Mouse (Mus musculus) urinary bladder, postnatal 0 days (tissue): Measurements from ENCODE around the gene Lypd8. TPM values are rescaled to one million over a fixed set of nuclear protein-coding genes. Genes with fewer than 3 reads are reported as not detected.

Experiments
- polyA plus RNA-seq: library from polyadenylated mRNA; unstranded; fragments of >200 nt; fragmentation: Nextera tagmentation; extraction: Ambion mirVana; gene quantifications from 2 replicates; pipeline ENCODE4 v1.2.1, GENCODE M21; 2015

The Lypd8 gene
- polyA plus RNA-seq: 0.24 and 0.77 TPM in 2 replicates

DNA sequence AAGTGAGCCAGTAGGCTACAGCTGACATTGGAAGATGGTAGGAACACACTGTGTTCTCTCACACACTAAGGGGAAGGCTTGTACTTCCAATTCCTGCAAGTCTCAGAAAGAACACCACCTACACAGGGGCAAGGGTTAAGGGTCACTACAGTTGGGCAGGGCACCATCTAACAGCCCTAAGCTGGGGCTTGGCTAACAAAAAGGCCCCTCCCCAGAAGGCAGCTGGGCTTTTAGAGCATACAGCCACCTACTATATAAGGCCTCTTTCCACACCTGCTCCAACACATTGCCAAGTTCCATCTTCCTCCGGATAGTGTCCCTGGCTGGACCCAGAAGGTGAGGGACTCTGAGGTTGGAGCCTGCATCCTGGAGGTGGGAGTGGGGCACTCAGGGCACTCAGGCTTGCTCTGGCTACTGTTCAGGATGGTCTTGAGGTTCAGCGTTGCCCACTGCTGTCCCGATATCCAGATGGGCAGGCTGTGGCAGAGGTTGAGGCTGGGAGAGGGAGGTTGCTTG, at the start of gene Lypd8:
Lypd8 (plus strand) TSS at position 281 of the 516 bp plus-strand sequence.

GRCm38 (mm10) chr11:58330276-58331148, 48.3 kb upstream of the Lypd8 start, which contains the start of the genes Zfp672 and Sh3bp5l:
TSS of gene Zfp672 (minus strand) at chr11:58330339.
TSS of gene Sh3bp5l (plus strand) at chr11:58330724.

DNA sequence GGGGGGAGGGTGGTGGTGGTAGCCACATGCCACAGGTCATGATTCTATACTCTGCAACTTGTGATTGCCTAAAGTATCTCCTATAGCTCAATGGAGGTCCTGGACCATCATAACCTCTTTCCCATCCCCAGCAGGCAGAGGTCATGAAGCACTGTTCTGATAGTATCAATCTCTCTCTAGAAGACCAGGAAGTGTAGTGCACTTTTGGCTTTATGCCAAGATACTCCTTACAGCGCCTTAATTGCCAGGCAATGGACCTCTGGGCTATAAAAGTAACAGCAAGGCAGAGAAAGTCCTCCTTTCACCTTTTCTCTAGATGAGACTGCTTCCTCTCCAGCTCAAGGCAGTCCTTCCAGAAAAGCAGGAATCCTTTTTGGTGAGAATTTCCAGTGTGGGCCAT, 42.0 kb downstream of the Lypd8 start, which contains the start of gene 1810065E05Rik:
1810065E05Rik (plus strand) TSS at position 297 of the 400 bp plus-strand sequence.

GRCm38 (mm10) chr11:58432259-58432658, 53.4 kb downstream of the Lypd8 start, which contains the start of gene Gm12253:
TSS of gene Gm12253 (plus strand) at chr11:58432559.

Other genes with a start within 250 kb of the Lypd8 start
- gene Gemin5, start 210.5 kb upstream of the Lypd8 start, polyA plus RNA-seq: 5.8 and 6.5 TPM in 2 replicates
- 73.5 and 77.5 TPM in 2 replicates for gene Mrpl22, start 207.4 kb upstream of the Lypd8 start, polyA plus RNA-seq
- gene Igtp, start 179.5 kb upstream of the Lypd8 start, polyA plus RNA-seq: 3.5 and 3.6 TPM in 2 replicates
- gene Irgm2, start 179.4 kb upstream of the Lypd8 start, polyA plus RNA-seq: 2.7 TPM in 2 replicates
- gene 4930438A08Rik, start 104.2 kb upstream of the Lypd8 start, polyA plus RNA-seq: not detected in 2 replicates
- gene Zfp692, start 72.0 kb upstream of the Lypd8 start, polyA plus RNA-seq: 10.1 and 11.4 TPM in 2 replicates
- gene Zfp672, start 48.7 kb upstream of the Lypd8 start, polyA plus RNA-seq: 40.1 and 44.4 TPM in 2 replicates
- 29.8 and 33.1 TPM in 2 replicates for gene Sh3bp5l, start 48.3 kb upstream of the Lypd8 start, polyA plus RNA-seq
- 0.23 and 0.33 TPM in 2 replicates for gene 1810065E05Rik, start 42.1 kb downstream of the Lypd8 start, polyA plus RNA-seq
- gene Gm12253, start 53.5 kb downstream of the Lypd8 start, polyA plus RNA-seq: not detected in 2 replicates
- gene Lypd9, start 73.9 kb downstream of the Lypd8 start, polyA plus RNA-seq: not detected in 2 replicates
- gene Olfr30, start 83.2 kb downstream of the Lypd8 start, polyA plus RNA-seq: not detected in 2 replicates
- gene Olfr332, start 113.5 kb downstream of the Lypd8 start, polyA plus RNA-seq: not detected in 2 replicates
- gene Olfr331, start 123.5 kb downstream of the Lypd8 start, polyA plus RNA-seq: not detected in 2 replicates
- gene Olfr330, start 155.8 kb downstream of the Lypd8 start, polyA plus RNA-seq: not detected in 2 replicates
- not detected in 2 replicates for gene Olfr329-ps, start 167.4 kb downstream of the Lypd8 start, polyA plus RNA-seq
- gene Olfr328, start 176.6 kb downstream of the Lypd8 start, polyA plus RNA-seq: 0.05 TPM in 1 of 2 replicates, not detected in the other
- not detected in 2 replicates for gene Olfr224, start 191.5 kb downstream of the Lypd8 start, polyA plus RNA-seq
- gene Olfr325, start 198.7 kb downstream of the Lypd8 start, polyA plus RNA-seq: not detected in 2 replicates
- not detected in 2 replicates for gene Olfr324, start 216.1 kb downstream of the Lypd8 start, polyA plus RNA-seq
- not detected in 2 replicates for gene 2210407C18Rik, start 237.0 kb downstream of the Lypd8 start, polyA plus RNA-seq